Mouse (Mus musculus): ENCODE results near the gene Ide. TPM values are rescaled to one million over a fixed set of nuclear protein-coding genes. Genes with fewer than 3 reads are reported as not detected.

Ide gene
- polyA plus RNA-seq, 2 experiments = 10.6 to 31.3 TPM

DNA sequence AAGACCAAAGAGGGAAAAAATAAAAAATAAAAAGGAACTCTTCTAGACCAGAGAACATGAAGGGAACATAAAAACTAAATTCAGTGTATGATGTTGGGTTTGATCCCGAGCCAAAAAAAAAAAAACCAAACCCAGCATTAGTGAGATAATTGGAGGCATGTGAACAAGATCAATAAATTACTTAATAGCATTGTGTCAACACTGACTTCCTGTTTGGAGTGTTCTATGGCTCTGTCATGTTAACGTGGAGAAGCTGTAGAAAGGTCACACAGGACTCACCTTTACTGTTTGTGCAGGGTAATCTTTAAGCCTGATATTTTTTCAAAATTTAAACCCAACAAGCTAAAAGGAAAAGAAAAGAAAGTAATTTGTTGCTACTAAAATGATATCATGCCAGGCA is 94.9 kb downstream of the Ide start:
- peak overlapping the region; percentile 29; the same call in 1 of the 2 replicates for H3K27ac ChIP-seq
- WGBS (ENCODE audit: insufficient replicate concordance) = 40% methylated on average over 2 of the region's 2 CpGs

DNA sequence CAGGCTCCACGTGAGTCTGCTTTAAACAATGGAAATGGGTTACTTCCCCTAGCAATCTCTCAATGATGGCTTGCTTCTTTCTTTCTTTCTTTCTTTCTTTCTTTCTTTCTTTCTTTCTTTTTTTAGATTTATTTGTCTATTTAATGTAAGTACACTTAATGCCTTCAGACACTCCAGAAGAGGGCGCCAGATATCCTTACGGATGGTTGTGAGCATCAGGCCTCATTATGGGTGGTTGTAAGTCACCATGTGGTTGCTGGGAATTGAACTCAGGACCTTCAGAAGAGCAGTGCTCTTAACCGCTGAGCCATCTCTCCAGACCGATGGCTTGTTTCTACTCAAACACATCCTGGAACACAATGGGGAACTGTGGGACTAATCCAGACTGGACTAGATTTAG is 96.5 kb downstream of the Ide start:
- no peak overlapping the region for H3K27ac ChIP-seq
- no peak overlapping the region for H3K4me3 ChIP-seq (ENCODE audit: insufficient read depth in 1 of 2, low read depth in 2 of 2, low read length in 2 of 2)
- H3K9me3 ChIP-seq (ENCODE audit: control insufficient read depth, low read length) = no peaks in the 10 kb centered on the region; the same call in 1 of the 2 replicates
- WGBS (ENCODE audit: insufficient replicate concordance) = 64% methylated on average over 5 of the region's 5 CpGs
- ATAC-seq (ENCODE audit: insufficient read depth) (no peak), DNase-seq (ENCODE audit: low read depth in 3 of 3, low spot score in 3 of 3) (no peak)
- no peak overlapping the region for H3K9ac ChIP-seq (replicated peaks)
- no peak overlapping the region for H3K4me2 ChIP-seq (ENCODE audit: low read depth)
- no peaks in the 10 kb centered on the region for H3K27me3 ChIP-seq (ENCODE audit: control insufficient read depth, insufficient read depth, low read length)
- no peaks in the 10 kb centered on the region for H3K36me3 ChIP-seq (replicated peaks; ENCODE audit: control insufficient read depth, insufficient read depth, low read depth)
- peaks cover 29 to 43% of the 10 kb centered on the region in 2 experiments for H3K4me1 ChIP-seq (replicated peaks; ENCODE audit: control insufficient read depth in 2 of 2, insufficient read depth in 2 of 2, low read length in 1 of 2)
- TF ChIP-seq CTCF (IDR thresholded peaks at IDR 0.05; ENCODE audit: low read depth) = peak; percentile 65
- no peak for TF ChIP-seq EP300 (IDR thresholded peaks at IDR 0.05; ENCODE audit: low read depth)

More for the DNA sequence above, 94.9 kb downstream of the Ide start:
- Histone ChIP-seq H3K4me3 (ENCODE audit: insufficient read depth in 1 of 2, low read depth in 2 of 2, low read length in 2 of 2) (no peak overlapping the region), H3K36me3 (replicated peaks; ENCODE audit: control insufficient read depth, insufficient read depth, low read depth) (no peaks in the 10 kb centered on the region), H3K27me3 (ENCODE audit: control insufficient read depth, insufficient read depth, low read length) (no peaks in the 10 kb centered on the region), H3K9ac (replicated peaks) (no peak overlapping the region), H3K9me3 (ENCODE audit: control insufficient read depth, low read length) (no peaks in the 10 kb centered on the region; the same call in 1 of the 2 replicates), H3K4me2 (ENCODE audit: low read depth) (no peak overlapping the region), H3K4me1 (replicated peaks; ENCODE audit: control insufficient read depth in 2 of 2, insufficient read depth in 2 of 2, low read length in 1 of 2) (peaks cover 14 to 29% of the 10 kb centered on the region in 2 experiments)
- ATAC-seq (ENCODE audit: insufficient read depth) (no peak), DNase-seq (ENCODE audit: low read depth in 3 of 3, low spot score in 3 of 3) (no peak)
- no peak for TF ChIP-seq EP300 (IDR thresholded peaks at IDR 0.05; ENCODE audit: low read depth)
- TF ChIP-seq CTCF (IDR thresholded peaks at IDR 0.05; ENCODE audit: low read depth) = no peak

DNA sequence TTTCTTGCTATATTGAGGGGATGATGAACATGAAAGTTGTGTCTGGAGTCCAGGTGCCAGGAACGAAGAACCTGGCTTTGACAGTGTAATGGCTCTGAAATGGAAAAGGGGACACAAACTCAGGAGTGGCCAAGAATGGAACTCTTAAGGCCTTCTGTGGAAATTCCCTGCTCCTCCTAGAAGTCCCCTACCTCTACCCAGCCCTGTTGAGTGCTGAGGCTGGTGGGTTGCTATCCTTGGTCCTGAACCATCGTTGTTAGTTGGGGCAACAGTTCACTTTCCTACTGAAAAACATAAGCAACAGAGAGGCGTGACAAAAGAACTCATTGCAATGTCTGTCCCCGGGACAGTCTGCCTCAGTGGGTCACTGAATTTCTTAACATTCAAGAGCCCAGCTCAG is 98.6 kb downstream of the Ide start:
- 20% methylated on average over 4 of the region's 4 CpGs for WGBS (ENCODE audit: insufficient replicate concordance)
- Histone ChIP-seq H3K4me1 (replicated peaks; ENCODE audit: control insufficient read depth in 2 of 2, insufficient read depth in 2 of 2, low read length in 1 of 2) (peaks cover 47 to 57% of the 10 kb centered on the region in 2 experiments), H3K27ac (peak overlapping the region; percentile 99), H3K9ac (replicated peaks) (peak overlapping the region; percentile 61), H3K9me3 (ENCODE audit: control insufficient read depth, low read length) (no peaks in the 10 kb centered on the region), H3K27me3 (ENCODE audit: control insufficient read depth, insufficient read depth, low read length) (peaks cover 5% of the 10 kb centered on the region; the same call in 1 of the 2 replicates), H3K4me3 (ENCODE audit: insufficient read depth in 1 of 2, low read depth in 2 of 2, low read length in 2 of 2) (no peak overlapping the region), H3K36me3 (replicated peaks; ENCODE audit: control insufficient read depth, insufficient read depth, low read depth) (no peaks in the 10 kb centered on the region), H3K4me2 (ENCODE audit: low read depth) (peak overlapping the region; percentile 87)
- no peak for ATAC-seq (ENCODE audit: insufficient read depth)
- peak in 1 of 3 experiments; percentile 78 for DNase-seq (ENCODE audit: low read depth in 3 of 3, low spot score in 3 of 3)
- no peak for TF ChIP-seq EP300 (IDR thresholded peaks at IDR 0.05; ENCODE audit: low read depth)
- TF ChIP-seq CTCF (IDR thresholded peaks at IDR 0.05; ENCODE audit: low read depth) = no peak

DNA sequence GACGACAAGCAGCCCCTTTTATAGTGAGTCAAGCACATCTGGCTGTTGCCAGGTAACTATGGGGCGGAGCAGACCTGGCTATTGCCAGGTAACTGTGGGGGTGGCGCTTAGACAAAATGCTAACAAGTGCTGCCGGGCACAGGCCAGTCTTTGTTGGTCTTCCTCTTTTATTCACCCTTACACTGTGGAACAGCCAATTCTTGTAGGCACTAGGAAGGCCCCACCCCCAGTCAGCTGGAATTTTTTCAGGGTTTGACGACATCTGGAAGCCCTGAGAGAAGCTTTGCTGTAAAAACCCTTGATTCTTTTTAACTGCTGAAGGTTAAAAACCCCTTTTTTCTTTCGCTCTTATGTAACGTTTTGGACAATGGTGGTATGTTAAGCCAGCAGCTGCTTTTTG is 99.0 kb downstream of the Ide start:
- H3K9ac ChIP-seq (replicated peaks) = peak overlapping the region; percentile 61
- peak in 1 of 3 experiments; percentile 75 for DNase-seq (ENCODE audit: low read depth in 3 of 3, low spot score in 3 of 3)
- peaks cover 47 to 56% of the 10 kb centered on the region in 2 experiments for H3K4me1 ChIP-seq (replicated peaks; ENCODE audit: control insufficient read depth in 2 of 2, insufficient read depth in 2 of 2, low read length in 1 of 2)
- H3K9me3 ChIP-seq (ENCODE audit: control insufficient read depth, low read length) = no peaks in the 10 kb centered on the region
- WGBS (ENCODE audit: insufficient replicate concordance) = 22% methylated on average over 7 of the region's 7 CpGs
- peaks cover 5% of the 10 kb centered on the region; the same call in 1 of the 2 replicates for H3K27me3 ChIP-seq (ENCODE audit: control insufficient read depth, insufficient read depth, low read length)
- ATAC-seq (ENCODE audit: insufficient read depth) = peak; percentile 34; the same call in 1 of the 2 replicates
- TF ChIP-seq CTCF (IDR thresholded peaks at IDR 0.05; ENCODE audit: low read depth) (no peak), EP300 (IDR thresholded peaks at IDR 0.05; ENCODE audit: low read depth) (no peak)
- no peak overlapping the region; a peak in 1 of 4 replicates for H3K4me3 ChIP-seq (ENCODE audit: insufficient read depth in 1 of 2, low read depth in 2 of 2, low read length in 2 of 2)
- H3K4me2 ChIP-seq (ENCODE audit: low read depth) = peak overlapping the region; percentile 87
- no peaks in the 10 kb centered on the region for H3K36me3 ChIP-seq (replicated peaks; ENCODE audit: control insufficient read depth, insufficient read depth, low read depth)
- peak overlapping the region; percentile 99 for H3K27ac ChIP-seq

DNA sequence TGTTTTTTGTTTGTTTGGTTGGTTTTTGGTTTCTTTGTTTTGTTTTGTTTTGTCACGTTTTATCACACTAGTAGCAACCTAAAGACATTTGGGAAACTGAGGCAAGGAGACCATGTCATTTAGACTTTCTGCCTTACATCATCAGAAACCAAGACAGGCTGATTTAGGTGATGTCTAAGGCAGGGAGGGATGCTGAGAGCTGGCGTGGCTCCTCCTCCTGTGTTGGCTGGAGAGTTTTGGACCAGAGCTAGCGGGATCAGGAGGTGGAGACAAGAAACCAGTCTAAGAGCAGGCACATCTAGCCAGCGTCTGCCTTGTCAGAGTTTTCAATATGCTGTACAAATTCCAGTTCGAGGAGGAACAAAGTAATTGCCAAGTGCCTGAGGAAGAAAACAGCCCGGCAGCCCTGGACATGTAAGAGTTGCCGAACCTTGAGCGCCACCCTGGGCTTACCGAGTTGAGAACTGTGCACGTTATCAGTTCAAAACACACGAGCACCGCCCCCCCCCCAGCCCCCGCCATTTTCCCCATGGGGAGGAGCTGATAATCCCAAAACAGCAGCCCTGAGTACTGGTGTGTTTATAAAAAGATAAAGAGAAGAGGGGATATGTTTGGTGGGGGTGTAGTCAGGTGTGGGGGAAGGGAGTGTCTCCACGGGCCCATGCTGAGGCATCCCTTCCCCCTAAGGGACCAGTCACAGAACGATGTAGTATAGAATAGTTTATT is 99.8 kb downstream of the Ide start:
- ATAC-seq (ENCODE audit: insufficient read depth) (peak; percentile 87), DNase-seq (ENCODE audit: low read depth in 3 of 3, low spot score in 3 of 3) (peak; percentile 92 to 99 (median 93))
- no peaks in the 10 kb centered on the region for H3K36me3 ChIP-seq (replicated peaks; ENCODE audit: control insufficient read depth, insufficient read depth, low read depth)
- peak overlapping the region; percentile 47 to 57 for H3K4me3 ChIP-seq (ENCODE audit: insufficient read depth in 1 of 2, low read depth in 2 of 2, low read length in 2 of 2)
- H3K27ac ChIP-seq = peak overlapping the region; percentile 99
- H3K9ac ChIP-seq (replicated peaks) = peak overlapping the region; percentile 85
- H3K27me3 ChIP-seq (ENCODE audit: control insufficient read depth, insufficient read depth, low read length) = peaks cover 5% of the 10 kb centered on the region; the same call in 1 of the 2 replicates
- WGBS (ENCODE audit: insufficient replicate concordance) = 3% methylated on average over 15 of the region's 15 CpGs
- H3K4me1 ChIP-seq (replicated peaks; ENCODE audit: control insufficient read depth in 2 of 2, insufficient read depth in 2 of 2, low read length in 1 of 2) = peaks cover 51 to 59% of the 10 kb centered on the region in 2 experiments
- TF ChIP-seq EP300 (IDR thresholded peaks at IDR 0.05; ENCODE audit: low read depth) (peak; percentile 99), CTCF (IDR thresholded peaks at IDR 0.05; ENCODE audit: low read depth) (peak; percentile 55)
- H3K9me3 ChIP-seq (ENCODE audit: control insufficient read depth, low read length) = no peaks in the 10 kb centered on the region
- peak overlapping the region; percentile 87 for H3K4me2 ChIP-seq (ENCODE audit: low read depth)

Data from liver, embryonic 14.5 days (tissue).